Mouse (Mus musculus) cerebellum, postnatal 36 days (tissue): ENCODE results near the gene Prss38.
"Not testable (repeated sequence)": the region's sequence is repeated elsewhere in the genome, so short reads cannot be mapped to it uniquely, and the experiment has no call there.

Source experiments
- DNase-seq, 2 experiments: peaks; one replicate each; pipeline ENCODE4 v3.0.0; 2021 to 2022; ENCODE audit warnings: mixed read lengths in 2 of 2

The Prss38 gene

DNA sequence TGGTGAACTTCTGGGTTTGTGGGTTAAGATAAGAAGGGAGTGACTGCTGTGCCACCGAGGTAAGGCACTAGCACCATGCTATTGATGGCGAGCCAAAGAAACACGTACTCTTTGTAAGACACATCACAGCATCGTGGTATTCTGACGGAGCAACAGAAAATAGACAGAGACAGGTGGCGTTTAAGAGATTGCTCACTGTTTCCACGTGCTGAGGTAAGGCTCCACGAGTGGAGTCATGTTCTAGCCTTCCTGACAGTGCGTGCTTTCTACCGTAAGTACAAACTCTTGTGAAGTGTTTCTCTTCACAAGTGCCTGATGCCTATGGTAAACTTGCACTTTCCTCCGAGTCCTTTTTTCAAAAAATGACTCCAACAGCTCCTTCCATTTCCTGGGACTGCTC lies 5.6 kb downstream of the Prss38 start:
- no peak for DNase-seq

DNA sequence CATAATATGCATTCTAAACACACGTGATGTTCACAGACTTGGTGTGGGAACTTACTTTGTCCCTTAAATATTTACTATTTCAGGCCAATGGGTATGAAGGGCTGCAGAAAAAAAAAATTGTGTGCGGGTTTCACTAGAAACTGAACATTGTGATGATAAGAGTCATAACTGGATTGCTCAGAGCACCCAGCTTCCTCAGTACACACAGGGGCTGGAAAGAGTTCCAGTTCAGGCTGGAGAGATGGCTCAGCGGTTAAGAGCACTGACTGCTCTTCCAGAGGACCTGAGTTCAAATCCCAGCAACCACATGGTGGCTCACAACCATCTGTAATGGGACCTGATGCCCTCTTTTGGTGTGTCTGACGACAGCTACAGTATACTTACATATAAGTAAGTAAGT lies 7.5 kb downstream of the Prss38 start:
- not testable (repeated sequence) for DNase-seq

DNA sequence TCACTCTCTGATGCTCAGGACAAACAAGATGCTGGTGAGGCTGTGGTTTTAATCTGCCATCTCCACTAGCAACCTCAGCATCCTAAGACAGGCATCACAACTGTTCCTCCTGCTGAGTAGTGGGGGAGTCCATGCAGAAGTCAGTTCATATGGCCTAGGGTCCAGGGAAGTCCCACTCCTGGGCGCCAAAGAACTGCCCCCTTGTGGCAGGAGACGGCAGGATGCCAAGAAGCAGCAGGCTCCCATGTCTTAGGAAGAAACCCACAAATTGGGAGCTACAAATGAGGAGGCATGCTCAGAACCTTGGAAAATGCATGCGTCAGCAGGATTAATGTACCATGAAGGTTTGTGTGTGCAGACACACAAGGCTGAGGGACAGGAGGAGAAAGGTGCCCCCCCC lies 8.8 kb downstream of the Prss38 start:
- no peak for DNase-seq

DNA sequence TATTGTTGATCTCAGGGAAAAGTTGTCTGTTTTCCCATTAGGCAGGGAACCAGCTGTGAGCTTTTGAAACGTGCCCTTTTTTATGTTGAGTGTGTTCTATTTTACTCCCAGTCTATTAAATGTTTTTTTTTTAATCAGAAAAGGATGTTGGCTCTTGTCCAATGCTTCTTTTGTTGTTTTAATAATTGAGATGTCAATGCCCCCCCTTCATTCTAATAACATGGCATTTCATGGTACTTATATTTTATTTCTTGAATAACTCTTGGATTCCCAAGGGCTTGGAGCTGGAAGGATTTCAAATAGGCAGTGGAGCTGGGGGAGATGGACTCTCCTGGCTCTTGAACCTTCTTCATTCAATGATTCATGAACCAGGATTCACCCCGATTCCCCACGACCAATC lies 9.4 kb downstream of the Prss38 start:
- DNase-seq, result no peak

DNA sequence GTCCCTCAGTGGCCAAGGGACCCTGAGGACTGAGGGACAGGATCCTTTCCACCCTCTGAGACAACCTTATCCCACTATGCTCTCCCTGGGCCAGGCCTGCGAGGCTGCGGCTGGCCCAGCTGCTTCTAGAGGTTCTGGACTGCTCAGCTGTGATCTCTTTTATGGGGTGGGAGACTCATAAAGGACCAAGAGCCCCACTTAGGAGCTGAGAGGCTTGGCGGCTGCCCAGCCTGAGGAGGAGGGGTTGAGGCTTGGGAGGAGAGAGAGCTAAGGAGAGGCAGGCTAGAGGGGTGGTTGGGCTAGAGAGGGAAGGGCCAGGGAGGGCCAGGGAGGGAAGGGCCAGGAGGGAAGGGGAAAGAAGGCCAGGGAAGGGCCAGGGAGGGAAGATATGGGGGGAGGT lies 11.0 kb downstream of the Prss38 start:
- DNase-seq, result no peak

DNA sequence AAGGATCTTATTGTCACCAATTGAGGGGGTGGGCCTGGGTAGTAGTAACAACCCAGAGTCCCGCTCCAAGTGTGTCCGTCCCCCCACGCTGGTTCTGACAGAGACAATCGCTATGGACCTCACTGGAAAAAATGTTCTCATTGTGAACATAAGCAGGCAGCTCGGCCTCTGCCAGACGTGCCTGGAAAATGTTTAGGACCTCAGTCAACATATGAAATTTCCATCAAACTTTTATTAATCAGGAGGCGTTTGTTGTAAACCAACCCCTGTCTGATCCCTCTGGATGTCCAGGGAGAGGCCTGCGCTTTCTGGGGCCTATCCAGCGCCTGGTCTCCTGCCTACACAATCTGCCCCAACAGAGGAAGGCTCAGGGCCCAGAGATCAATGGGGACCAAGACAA lies 11.4 kb downstream of the Prss38 start:
- no peak for DNase-seq

DNA sequence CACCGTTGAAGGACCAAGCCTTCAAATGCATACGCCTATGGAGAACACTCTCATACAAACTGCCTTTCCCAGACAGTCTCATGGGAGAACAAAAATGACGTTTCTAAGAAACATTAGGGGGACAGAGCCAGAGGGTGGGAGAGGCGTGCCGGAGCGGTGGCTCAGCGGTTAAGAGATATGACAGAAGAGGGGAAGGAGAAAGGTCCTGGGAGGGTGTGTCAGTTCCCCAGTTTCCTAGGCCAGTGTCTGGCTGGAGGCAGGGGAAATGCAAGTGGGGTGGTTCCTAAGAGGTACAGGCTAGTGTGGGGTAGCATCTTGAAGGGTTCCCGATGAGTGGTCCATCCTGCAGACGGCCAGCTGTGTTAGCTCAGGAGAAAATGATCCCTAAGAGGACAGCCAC lies 14.2 kb downstream of the Prss38 start:
- no peak for DNase-seq

DNA sequence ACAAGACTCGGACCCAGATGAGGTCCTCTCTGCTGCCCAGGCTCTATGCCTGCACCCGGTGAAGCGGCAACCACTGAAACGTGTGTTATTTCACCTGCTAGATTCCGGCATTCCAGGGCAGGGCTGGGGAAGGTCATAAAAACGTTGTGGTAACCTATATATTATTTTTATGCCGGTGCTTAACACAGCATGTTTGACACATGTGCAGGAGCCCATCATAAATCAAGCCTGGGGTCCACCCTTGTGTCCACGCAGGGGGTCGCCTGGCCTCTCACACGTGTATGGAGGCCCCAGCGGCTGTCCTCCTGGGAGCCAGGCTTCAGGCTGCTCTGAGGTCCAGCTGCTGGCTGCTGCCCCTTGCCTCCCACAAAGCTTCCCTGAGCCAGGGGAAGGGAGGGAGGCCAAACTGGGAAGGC lies 18.6 kb downstream of the Prss38 start:
- no peak for DNase-seq

DNA sequence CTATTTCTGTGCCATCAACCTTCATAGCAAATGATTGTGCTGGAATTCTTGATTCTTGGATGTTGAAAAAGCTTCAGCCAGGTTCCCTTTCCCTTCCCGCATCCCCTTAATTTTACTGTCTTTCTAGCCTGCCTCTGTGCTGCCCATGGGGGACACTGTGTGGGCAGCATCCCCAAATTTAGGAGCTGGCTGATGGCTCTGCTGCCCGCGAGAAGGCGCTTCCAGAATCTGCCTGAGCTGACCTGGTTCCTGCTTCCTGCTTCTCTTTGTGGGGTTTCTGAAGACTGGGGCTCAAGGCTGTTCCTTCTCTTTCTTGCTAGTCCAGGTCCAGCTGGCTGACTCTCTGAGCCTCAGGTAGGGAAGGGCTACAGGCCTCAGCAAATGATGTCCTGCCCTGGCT lies 20.7 kb downstream of the Prss38 start:
- DNase-seq, result no peak

DNA sequence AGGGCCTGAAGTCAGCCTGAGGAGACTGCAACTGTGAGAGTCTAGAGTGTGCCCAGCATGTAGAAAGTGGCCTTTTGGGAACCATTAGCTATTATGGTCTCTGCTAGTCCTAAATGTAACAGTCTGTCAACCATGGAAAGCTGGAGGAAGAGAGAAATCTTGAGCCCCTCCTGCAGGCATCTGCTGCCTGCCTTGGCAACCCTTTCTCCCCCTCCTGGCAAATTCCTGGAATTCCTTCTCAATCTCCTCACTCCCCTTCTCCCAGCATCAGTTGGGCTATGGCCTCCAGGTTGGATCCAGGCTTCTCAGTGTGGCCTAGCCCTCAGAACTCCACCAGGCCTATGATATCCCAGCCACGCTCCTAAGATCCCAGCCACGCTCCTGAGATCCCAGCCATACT lies 25.1 kb downstream of the Prss38 start:
- no peak for DNase-seq

DNA sequence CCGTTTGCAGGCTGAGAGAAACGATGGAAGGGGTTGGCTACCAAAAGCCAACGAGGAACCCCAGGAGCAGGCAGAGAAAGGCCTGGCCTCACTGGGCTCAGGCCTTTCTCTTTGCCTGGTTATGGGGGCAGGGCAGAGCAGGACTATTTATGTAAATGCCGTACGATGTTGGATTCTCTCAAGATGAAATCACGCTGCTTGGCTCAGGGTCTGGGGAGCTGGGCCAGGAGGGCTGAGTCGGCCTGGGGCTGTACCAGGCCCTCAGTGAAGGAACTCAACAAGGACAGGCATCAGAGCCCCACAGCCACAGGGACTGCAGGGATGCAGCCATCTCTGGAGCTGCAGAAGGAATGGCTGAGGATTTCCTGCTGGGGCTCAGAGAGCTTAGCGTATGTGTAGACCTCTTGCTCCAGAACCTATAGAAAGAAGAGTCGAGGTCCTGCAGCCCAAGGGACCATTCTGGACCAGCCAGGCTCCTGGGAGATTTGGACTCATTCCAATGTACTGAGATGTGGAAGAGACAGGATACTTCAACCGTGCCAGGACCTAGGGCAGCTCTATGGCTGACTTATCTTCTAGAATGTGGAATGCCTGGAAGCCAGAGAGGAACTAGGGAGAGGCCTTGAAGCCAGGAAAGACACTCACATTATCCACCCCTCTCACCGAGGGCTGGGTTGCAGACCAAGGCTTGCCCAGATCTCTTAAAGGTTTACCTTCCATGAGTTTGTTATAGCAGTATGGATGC lies 29.1 kb downstream of the Prss38 start:
- no peak for DNase-seq

DNA sequence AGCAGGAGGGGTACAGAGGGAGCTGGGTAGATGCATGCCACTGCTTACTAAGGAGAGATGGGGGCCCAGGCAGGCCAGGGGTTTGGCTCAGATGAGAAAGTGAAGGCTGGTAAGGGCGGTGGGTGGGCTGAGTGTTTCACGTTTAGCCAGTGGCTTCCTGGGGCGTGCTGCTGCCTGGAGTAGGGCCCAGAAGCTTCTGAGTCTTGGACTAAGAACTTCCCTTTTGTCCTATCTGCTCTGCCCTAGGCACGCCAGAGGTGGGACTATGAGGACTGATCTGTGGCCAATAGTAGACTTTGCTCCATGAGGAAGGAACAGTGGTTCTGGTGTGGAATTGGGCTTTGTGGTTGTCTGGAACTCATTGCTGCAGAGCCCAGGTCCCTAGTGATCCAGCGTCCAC lies 32.5 kb downstream of the Prss38 start:
- no peak for DNase-seq

DNA sequence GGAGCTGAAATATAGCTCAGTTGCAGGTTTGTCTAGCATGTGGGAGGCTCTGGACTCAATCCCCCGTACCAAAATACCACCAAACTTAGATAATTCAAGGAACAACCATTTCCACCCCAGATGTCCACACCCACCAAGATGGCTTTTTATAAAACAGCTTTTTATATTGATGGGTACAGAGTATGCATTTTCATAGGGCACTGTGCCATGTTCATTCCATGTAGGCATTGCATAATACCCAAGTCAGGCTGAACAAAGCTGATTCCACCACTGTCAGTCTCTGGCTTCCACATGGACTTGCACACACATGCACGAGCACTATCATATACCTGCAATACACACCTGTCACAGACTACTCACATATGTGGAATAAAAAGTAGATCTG lies 36.7 kb downstream of the Prss38 start:
- DNase-seq, result no peak

DNA sequence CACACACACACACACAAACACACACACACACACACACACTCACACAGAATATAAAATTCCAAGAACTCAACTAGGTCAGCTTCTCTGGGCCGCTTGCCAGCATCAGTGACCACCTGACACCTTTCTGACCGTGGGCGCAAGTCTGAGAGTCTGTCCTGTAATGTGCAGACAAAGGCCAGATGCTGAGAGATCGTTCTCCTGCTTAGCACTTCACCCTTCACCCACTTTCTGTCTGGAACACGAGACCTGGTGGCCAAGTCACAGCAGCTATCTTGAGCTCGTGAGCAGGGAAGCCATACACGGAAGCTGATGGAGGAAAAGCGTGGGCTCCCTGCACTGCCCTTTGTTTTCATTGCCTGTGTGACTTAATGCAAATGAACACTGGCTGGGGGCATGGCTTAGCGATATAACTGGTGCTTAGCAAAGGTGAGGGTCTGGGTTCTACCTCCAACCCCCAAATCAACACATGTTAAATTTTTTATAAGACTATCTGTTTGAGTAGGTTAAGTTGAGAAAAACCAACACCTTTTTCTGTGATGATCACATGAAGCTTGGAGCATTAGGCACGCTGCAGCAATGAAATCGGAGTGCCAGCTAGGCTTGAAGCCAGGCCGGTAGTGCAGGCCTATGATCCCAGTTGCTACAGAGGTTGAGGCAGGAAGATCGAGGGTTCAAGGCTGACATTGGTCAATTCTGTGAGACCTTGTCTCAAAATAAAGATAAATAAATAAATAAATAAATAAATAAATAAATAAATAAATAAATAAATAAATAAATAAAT lies 37.3 kb downstream of the Prss38 start:
- peak; percentile 13 to 26 for DNase-seq

DNA sequence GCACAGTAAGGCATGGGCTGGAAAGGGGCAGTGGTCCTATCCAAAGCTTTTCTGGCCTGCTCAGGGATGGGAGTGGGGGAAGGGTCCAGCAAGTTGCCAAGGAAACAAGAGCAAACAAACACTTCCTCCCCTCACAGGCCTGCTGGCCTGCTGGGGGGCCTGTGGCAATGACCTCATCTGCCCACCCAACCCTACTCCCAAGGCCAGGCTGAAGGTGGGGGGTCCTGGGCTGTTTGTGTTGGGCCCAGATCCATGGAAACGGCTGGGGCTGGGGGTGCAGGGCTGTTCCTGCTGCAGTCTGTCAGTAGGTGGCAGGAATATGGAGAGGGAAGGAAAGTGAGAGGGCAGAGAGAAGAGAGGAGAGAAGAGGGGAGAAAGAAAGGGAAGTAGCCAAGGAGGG lies 39.1 kb downstream of the Prss38 start:
- DNase-seq, result no peak

DNA sequence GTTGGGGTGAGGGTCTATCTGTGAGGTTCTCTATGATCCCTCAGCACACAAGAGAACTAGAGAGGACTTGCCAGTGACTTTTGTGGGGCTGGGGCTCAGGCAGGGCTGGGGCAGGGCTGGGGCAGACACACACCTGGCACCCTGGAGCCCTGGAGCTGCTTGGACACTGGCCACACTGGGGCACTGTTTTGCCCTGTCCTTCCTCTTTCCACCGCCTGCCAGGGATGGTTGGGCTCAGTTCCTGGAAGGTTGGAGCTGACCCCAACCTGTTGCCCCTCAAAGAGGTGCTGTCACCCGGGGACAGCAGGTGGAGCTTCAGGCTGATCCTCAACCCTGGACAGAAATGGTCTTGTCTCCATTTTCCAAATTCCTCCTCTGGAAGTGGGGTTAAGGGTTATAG lies 39.5 kb downstream of the Prss38 start:
- DNase-seq, result no peak

DNA sequence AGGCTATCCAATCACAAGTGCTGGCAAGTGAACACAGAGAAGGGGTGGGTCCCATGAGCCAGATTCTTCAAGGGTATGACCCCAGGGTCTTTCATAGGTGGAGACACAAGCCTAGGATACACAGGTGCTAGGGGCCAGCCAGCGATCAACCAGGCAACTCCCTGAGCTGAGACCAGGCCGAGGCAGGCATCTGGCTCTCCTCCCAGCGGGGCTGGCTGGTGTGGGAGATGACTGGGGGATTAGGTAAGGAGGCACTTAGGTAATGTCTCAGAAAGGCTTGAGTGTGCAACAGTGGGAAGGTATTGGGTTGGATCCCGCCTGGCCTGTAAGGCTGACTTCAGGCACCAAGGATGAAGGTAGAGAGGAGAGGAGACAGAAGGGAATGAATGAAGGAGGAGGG lies 40.3 kb downstream of the Prss38 start:
- DNase-seq, result no peak

DNA sequence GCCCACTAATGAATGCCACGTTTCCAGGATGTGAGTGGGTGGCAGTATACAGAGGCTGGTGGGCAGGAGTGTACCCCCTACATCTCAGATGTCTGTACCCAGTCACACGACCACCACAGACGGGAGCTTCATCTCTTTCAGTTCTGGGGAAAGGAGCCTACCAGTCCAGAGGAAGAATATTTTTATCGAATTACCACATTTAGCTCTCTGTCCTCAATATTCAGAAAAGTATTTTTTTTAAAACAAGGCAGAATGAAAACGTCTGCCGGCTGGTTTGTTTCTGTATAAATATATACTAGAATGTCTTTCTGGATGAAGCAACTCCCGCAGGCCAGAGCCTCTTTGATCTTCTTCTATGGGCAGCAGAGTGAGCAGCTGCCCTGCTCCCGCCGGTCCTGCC lies 42.5 kb downstream of the Prss38 start:
- DNase-seq, result no peak

DNA sequence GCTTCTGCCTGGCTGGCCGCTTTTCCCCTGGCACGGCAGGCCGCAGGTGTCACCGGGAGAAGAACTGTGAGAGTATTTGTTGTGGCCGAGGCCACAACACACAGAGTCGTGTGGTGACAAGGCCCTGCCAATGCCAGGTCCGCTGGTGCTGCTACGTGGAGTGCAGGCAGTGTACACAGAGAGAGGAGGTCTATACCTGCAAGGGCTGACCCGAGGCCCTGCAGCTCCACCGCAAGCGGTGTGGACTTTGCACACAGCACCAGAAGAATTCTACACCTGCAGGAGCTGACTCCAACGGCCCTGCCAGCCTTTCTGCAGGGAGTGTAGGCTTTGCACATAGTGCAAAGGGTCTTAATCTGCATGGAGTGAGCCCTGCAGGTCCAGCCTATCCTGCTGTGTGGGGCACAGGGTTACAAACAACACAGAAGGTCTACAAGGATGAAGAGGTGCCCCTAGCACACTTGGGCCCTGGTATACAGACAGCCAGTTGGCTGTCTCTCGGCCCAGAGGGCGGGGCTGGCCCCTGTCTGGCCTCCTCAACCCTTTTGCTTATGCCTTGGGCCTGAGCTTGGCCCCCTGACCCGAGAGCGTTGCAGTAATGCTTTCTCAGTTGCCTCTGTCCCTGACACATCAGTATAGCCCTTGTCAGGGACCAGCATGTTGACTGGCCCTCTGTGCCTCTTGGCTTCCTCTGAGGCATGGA lies 44.1 kb downstream of the Prss38 start:
- no peak for DNase-seq

DNA sequence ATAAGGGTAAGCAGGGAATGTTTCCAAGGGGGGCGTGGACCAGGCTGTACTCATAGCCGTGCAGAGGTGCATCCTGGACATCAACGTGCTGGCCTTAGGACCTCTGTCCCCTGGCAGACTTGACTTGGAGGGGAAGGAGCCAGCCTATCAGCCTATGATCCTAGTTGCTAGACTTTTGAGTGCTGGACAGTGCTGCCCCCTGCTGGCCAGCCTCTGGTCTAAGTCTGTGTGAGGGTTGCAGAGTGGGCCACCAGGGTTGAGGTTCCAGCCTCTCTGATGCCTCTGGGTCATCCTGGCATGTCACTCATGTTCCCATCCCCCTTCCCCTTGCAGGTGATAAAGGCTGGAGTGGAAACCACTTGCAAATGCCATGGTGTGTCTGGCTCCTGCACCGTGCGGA lies 44.9 kb downstream of the Prss38 start:
- peak; percentile 63 to 64 for DNase-seq

DNA sequence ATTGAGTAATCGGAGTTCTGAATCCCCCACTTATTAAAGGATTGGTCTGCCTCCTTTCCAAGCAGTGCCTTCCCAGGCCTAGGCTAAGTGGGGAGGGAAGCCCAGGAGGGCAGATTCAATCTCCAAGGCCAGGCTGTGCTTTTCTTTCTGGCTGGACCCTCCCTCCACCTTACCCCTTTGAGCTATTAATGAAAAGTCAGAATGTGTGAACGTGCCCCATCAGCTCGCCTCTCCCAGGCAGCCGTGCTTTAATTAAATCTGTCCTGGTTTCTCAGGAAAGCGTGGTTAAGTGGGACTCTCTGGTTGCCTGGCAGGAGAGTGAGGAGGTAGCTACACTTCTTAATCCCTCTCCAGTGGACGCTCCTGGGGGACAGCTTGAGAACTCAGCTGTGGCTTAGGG lies 45.8 kb downstream of the Prss38 start:
- DNase-seq, result no peak

DNA sequence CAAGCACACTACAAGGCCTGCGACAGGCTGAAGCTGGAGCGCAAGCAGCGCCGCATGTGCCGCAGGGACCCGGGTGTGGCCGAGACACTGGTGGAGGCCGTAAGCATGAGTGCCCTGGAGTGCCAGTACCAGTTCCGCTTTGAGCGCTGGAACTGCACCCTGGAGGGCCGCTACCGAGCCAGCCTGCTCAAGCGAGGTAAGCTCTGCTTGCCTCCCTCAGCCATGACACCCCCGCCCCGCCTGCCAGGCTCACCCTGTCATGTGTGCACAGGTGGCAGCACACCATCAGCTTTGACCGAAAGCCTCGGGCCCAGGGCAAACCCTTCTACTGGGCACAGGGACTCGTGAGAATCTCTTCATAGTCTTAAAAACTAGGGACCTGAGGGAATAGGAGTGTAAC lies 47.8 kb downstream of the Prss38 start:
- DNase-seq, result no peak

DNA sequence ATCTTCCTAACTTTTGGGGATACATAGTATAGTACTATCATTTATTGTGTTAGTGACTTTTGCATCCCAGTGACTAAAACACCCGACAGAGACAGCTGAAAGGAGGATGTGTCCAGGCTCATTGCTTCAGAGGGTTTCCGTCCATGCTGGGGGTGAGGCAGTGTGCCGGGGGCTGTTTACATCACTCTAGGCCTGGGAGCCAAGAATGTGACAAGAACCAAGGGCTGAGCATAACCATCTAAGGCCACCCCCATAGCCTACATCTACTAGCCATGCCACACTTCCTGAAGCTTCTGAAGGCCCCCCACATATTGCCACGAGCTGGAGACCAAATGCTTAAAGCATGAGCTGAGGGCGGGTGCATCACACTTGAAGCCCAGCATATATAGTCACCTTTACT lies 50.7 kb downstream of the Prss38 start:
- DNase-seq, result no peak

DNA sequence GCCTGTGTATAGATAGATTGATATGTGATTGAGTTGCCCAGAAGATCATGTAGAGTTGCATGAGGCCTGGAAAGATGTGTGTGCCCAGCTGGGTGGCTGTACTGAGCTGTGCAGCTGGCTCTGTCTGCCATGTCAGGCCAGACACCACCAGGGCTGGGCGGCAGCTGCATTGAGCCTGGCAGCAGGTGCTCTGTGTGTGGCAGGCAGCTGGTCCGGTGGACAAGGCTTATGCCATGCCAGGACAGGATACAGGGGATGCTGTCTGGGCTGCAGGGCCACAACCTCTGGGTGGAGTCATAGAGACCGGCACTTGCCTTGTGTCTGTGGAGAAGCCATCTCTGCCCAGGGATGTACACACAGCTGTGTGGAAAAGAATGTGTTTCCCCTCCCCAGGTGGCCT lies 52.5 kb downstream of the Prss38 start:
- DNase-seq, result no peak
